Mouse (Mus musculus) spleen, adult 2 months (tissue): ENCODE data around the gene Kdsr. TPM values are rescaled to one million over a fixed set of nuclear protein-coding genes. Genes with fewer than 3 reads are reported as not detected.

Experiments
- DNase-seq, 2 experiments: peaks; one replicate each; pipeline versions ENCODE4 v3.0.0 to v3.0.0-alpha.2; 2012 to 2021; ENCODE audit warnings: low spot score in 2 of 2, low read depth in 1 of 2
- H3K27ac ChIP-seq: fragments of 200-500 bp; 2 replicates; pipeline ENCODE4 v1.5.1; 2012; ENCODE audit warnings: low read length, inconsistent platforms; ENCODE audit not compliant: insufficient read depth
- H3K27me3 ChIP-seq: fragments of 200-500 bp; 2 replicates; pipeline ENCODE4 v1.6.1; 2012; ENCODE audit warnings: mild to moderate bottlenecking, moderate library complexity, low read length, inconsistent platforms; ENCODE audit not compliant: control insufficient read depth, insufficient read depth
- H3K36me3 ChIP-seq: fragments of 200-500 bp; 2 replicates; pipeline ENCODE4 v1.6.1; 2012; ENCODE audit warnings: mild to moderate bottlenecking, low read length, inconsistent platforms; ENCODE audit not compliant: control insufficient read depth, insufficient read depth
- H3K4me1 ChIP-seq: fragments of 200-500 bp; 2 replicates; pipeline ENCODE4 v1.6.1; 2011; ENCODE audit warnings: inconsistent platforms; ENCODE audit not compliant: control insufficient read depth, insufficient read depth, insufficient read length
- H3K4me3 ChIP-seq: fragments of 200-500 bp; 2 replicates; pipeline ENCODE4 v1.5.1; 2011; ENCODE audit warnings: mild to moderate bottlenecking, inconsistent platforms; ENCODE audit not compliant: insufficient read depth, insufficient read length; ENCODE audit errors: extremely low read depth
- CTCF ChIP-seq: fragments of 200-500 bp; IDR thresholded peaks from 2 replicates; pipeline ENCODE4 v1.5.1; 2011; ENCODE audit warnings: mild to moderate bottlenecking, inconsistent platforms; ENCODE audit not compliant: insufficient read depth, insufficient read length, insufficient replicate concordance; ENCODE audit errors: extremely low read depth
- POLR2A ChIP-seq: fragments of 200-500 bp; IDR thresholded peaks from 2 replicates; pipeline ENCODE4 v1.6.1; 2011; ENCODE audit warnings: low read depth, low read length, inconsistent platforms
- WGBS: fragments of 180-500 bp; shearing (Covaris S2); methylation state at CpG from one replicate; pipeline ENCODE4 v1.1.7; 2018; 5-methylcytosine and 5-hydroxymethylcytosine counted together
- polyA plus RNA-seq: library from polyadenylated mRNA; depleted of rRNA; stranded (reverse); fragments of >200 nt; gene quantifications from 2 replicates; pipeline ENCODE4 v1.2.3, GENCODE M21; 2012

Kdsr gene
- polyA plus RNA-seq, 1 experiment: 5.2 TPM

DNA sequence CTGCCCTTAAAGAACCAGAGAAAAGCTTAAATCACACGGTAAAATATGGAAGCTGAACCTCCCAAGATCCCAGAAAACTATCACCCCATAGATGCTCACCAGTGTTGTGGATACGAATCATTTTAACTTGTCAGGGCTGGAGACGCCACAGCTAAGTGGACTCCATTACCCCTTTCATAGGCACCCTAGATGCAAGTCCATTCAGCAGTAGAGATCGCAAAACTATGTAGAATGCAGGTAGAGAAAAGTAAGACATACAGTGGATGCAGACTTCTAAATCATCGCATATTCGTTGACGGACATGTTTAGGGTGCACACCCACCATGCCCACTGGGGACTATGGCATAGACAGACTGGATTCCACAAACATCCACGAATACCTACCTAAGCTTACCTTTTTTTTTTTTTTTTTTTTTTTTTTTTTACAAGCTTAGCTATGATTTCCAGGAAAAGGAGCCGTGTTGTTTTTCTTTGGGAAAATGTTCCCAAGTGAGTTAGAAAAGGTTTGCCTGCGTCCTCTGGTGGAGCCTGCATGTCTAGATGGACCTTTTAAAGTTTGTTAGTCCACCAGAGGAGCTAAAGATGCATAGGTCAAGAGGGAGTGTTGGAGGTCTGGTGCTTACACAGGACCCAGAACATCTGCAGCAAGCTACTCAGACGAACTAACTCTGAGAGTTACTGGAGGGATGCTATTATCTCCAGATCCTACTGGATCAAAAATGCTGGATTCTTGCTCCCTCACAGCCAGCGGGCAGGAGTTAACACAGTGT lies 48.0 kb downstream of the Kdsr start:
- H3K4me3 ChIP-seq: peak overlapping the region; percentile 70
- TF ChIP-seq POLR2A (no peak), CTCF (no peak)
- WGBS: 58% methylated on average over 12 of the region's 12 CpGs
- H3K27ac ChIP-seq: peak overlapping the region; percentile 10
- H3K4me1 ChIP-seq: peaks cover 22% of the 10 kb centered on the region; the same call in 1 of the 2 replicates
- no peaks in the 10 kb centered on the region for H3K27me3 ChIP-seq
- DNase-seq: no peak
- H3K36me3 ChIP-seq: no peaks in the 10 kb centered on the region

DNA sequence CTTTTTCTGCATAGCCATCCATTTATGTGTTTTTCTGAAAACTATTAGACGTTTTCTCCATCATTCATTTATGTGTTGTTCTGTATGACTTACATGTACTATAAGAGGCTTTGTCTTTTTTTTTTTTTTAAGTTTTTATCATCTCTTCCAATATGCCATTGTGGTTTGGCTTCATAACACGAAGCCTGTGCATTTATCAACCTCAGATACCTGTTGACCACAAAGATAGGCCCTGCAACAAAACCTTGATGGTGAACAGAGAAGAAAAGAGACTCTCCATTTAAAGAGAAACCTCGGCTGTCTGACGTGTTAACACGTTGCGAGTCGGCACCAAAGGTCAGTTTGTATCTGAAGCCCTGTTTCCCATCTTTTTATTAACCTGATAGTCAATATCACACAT lies 49.3 kb downstream of the Kdsr start:
- Histone ChIP-seq H3K4me1 (peaks cover 24% of the 10 kb centered on the region; the same call in 1 of the 2 replicates), H3K27ac (no peak overlapping the region), H3K4me3 (peak overlapping the region; percentile 32), H3K36me3 (no peaks in the 10 kb centered on the region), H3K27me3 (no peaks in the 10 kb centered on the region)
- DNase-seq: no peak
- WGBS: 52% methylated on average over 7 of the region's 7 CpGs
- TF ChIP-seq CTCF (no peak), POLR2A (no peak)

DNA sequence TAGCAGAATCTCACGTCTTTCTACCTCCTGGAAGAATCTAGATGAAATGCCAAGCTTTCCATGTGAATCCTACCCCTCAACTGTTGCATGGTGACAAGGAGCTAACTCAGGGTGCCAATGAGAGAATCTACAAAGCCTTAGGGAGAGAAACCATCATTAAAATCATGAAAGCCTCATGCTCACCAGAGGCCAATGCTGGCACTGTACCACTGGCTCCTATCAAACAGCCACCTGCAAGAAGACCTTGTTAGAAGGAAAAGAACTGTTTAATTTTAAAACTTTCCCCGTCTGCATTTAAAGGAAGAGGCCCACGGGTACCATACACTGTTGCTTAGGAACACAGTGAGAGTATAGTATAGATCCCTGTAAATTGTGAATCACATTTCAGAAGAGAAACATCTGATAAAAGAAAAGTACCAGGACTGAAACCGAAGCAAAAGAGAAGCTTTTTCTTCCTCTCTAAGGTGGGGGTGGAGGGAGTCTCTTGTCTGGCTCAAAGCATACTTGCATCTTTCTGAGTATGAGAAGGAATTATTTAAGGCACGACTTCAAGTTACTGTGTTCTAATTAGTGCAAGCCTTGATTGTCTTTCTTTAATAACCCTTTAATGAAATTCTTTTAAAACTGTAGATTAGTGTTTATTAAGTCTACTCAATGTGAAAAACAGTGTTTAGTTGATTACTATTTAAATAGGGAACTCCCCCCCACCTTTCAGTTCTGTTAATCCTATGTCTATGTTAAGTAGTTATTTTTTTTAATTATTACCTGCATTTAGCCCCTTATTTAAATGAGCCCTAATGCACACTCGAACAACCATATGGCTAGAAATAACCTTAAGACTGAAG lies 52.3 kb downstream of the Kdsr start:
- DNase-seq: no peak
- Histone ChIP-seq H3K4me1 (peaks cover 22% of the 10 kb centered on the region; the same call in 1 of the 2 replicates), H3K4me3 (no peak overlapping the region), H3K27ac (peak overlapping the region; percentile 84), H3K36me3 (no peaks in the 10 kb centered on the region), H3K27me3 (no peaks in the 10 kb centered on the region)
- TF ChIP-seq CTCF (no peak), POLR2A (no peak)
- 36% methylated on average over 6 of the region's 6 CpGs for whole genome bisulfite sequencing

DNA sequence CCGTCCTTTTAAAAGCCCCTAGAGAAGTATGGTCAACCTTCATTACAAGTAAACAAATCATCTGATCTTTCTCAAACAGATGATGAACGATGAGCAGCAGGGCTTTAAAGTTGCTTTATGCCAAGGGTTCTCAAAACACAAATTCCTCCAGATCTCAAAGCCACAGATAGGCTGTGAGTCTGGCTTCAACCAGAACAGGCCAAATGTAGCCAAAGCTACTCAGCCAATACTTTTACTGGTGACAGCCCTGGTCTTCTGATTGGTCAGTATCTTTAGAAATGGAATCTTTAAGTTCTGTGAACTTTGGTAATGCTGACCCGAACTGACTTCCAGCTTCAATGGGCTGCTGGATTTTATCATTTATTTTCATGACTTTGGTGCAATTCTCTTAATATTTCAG lies 56.3 kb downstream of the Kdsr start:
- H3K27ac ChIP-seq: no peak overlapping the region
- TF ChIP-seq POLR2A (no peak), CTCF (no peak)
- H3K4me1 ChIP-seq: peaks cover 17% of the 10 kb centered on the region
- H3K36me3 ChIP-seq: no peaks in the 10 kb centered on the region
- no peak overlapping the region for H3K4me3 ChIP-seq
- no peaks in the 10 kb centered on the region for H3K27me3 ChIP-seq
- 53% methylated on average over 3 of the region's 3 CpGs for WGBS
- no peak for DNase-seq

DNA sequence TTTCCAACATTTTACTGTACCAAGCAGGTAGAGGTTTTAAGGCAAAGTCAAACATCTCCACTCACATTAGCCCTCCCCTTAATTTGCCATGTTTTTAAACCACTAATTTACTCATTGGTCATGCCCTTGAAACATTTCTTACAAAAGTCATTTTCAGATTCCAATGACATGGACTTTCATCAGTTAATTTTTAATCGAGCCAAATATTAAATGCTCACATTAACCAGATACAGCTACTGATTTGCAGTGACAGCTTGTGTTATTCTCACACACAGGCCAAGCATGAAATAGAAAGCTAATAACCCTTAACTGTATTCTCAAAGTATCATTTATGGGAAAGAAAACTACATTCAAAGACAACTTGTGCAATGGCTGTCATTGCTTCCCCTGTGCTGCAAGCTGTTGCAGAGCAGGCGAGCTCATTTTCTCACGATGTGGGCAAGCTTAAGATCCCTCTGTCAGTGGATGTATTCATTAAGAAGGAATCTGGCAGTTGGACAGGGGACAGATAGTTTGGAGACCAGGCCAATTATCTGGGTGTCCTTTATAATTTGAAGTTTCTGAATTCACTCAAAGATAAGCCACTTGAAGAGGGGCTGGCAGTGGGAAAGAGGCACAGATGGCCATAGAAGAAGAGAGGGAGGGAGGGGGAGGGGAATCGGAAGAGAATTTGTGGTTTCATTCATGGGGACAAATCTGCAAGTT lies 56.9 kb downstream of the Kdsr start:
- peaks cover 14% of the 10 kb centered on the region for H3K4me1 ChIP-seq
- no peak for DNase-seq
- no peaks in the 10 kb centered on the region for H3K36me3 ChIP-seq
- WGBS: 63% methylated on average over 4 of the region's 4 CpGs
- H3K27me3 ChIP-seq: no peaks in the 10 kb centered on the region
- no peak for TF ChIP-seq CTCF
- no peak for TF ChIP-seq POLR2A
- no peak overlapping the region for H3K27ac ChIP-seq
- H3K4me3 ChIP-seq: no peak overlapping the region

DNA sequence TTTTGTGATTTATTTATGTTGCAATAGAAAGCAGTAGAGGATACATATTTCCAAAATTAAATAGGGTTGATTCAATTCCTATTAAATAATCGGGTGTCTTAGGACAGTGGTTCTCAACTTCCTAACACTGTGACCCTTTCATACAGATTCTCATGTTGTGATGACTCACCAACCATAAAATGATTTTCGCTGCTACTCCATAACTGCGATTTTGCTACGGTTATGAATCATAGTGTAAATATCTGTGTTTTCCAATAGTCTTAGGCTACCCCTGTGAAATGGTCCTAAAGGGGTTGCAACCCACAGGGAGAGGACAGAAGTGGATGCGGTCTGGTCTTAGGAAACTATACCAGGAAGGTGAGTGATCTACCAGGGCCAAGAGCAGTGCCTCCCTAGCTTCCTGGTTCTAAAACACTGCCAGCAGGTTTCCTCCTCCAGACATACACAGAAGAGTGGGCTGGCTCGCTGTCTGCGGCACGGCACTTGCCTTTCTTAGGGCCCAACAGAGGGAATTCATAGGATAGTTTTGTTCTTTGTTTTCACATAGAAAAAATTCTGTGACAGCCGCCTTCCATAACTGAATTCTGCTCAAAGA lies 58.9 kb downstream of the Kdsr start:
- no peak for DNase-seq
- H3K4me3 ChIP-seq: no peak overlapping the region
- TF ChIP-seq CTCF (no peak), POLR2A (no peak)
- no peak overlapping the region for H3K27ac ChIP-seq
- H3K4me1 ChIP-seq: peaks cover 16% of the 10 kb centered on the region
- 80% methylated on average over 9 of the region's 9 CpGs for WGBS
- H3K27me3 ChIP-seq: no peaks in the 10 kb centered on the region
- H3K36me3 ChIP-seq: no peaks in the 10 kb centered on the region
